Mouse (Mus musculus) midbrain, embryonic 14.5 days (tissue): Measurements from ENCODE around the gene Bach2. TPM values are rescaled to one million over a fixed set of nuclear protein-coding genes. Genes with fewer than 3 reads are reported as not detected.
A peak's percentile ranks its signal among the peaks of the same experiment; 100 is the strongest.

Experiments used
- ATAC-seq: fragments of 200-750 bp; cut with Nextera tagmentation; 2 replicates; pipeline ENCODE4 v1.8.0; 2017; ENCODE audit warnings: moderate number of reproducible peaks, moderate library complexity; ENCODE audit not compliant: low FRiP score, low TSS enrichment
- DNase-seq: peaks from one replicate; pipeline ENCODE4 v3.0.0-alpha.2; 2015
- H3K27ac ChIP-seq: fragments of 300-500 bp; sonication (generic); replicated peaks from 2 replicates; pipeline ENCODE4 v1.5.1; 2014; ENCODE audit warnings: mild to moderate bottlenecking, low read depth, low read length, moderate library complexity
- H3K27me3 ChIP-seq: fragments of 300-500 bp; sonication (generic); 2 replicates; pipeline ENCODE4 v1.6.1; 2014; ENCODE audit warnings: low read length, control low read depth, mixed read lengths; ENCODE audit not compliant: control insufficient read depth, insufficient read depth
- H3K36me3 ChIP-seq: fragments of 300-500 bp; sonication (generic); 2 replicates; pipeline ENCODE4 v1.6.1; 2014; ENCODE audit warnings: low read length, control low read depth; ENCODE audit not compliant: control insufficient read depth, insufficient read depth
- H3K4me1 ChIP-seq: fragments of 300-500 bp; sonication (generic); 2 replicates; pipeline ENCODE4 v1.6.1; 2014; ENCODE audit warnings: mild to moderate bottlenecking, antibody characterized with exemption, low read length, control low read depth; ENCODE audit not compliant: control insufficient read depth, insufficient read depth
- H3K4me2 ChIP-seq: fragments of 300-500 bp; sonication (generic); 2 replicates; pipeline ENCODE4 v1.6.1; 2014; ENCODE audit warnings: mild to moderate bottlenecking, low read length, moderate library complexity
- H3K4me3 ChIP-seq: fragments of 300-500 bp; sonication (generic); replicated peaks from 2 replicates; pipeline ENCODE4 v1.5.1; 2014; ENCODE audit warnings: low read depth, low read length
- H3K9ac ChIP-seq: fragments of 300-500 bp; sonication (generic); replicated peaks from 2 replicates; pipeline ENCODE4 v1.6.1; 2014; ENCODE audit warnings: mild to moderate bottlenecking, low read length, moderate library complexity
- H3K9me3 ChIP-seq: fragments of 300-500 bp; sonication (generic); 2 replicates; pipeline ENCODE4 v1.6.1; 2016; ENCODE audit warnings: low read length, control low read depth, mixed read lengths; ENCODE audit not compliant: control insufficient read depth
- WGBS: fragments of 180-500 bp; shearing (Covaris S2); extraction: QIAGEN DNeasy Blood & Tissue Kit; methylation state at CpG from one replicate; pipeline ENCODE4 v1.1.7; 2014; 5-methylcytosine and 5-hydroxymethylcytosine counted together
- polyA plus RNA-seq: library from polyadenylated mRNA; unstranded; fragments of >200 nt; fragmentation: Nextera tagmentation; extraction: Ambion mirVana; gene quantifications from 2 replicates; pipeline ENCODE4 v1.2.1, GENCODE M21; 2014

Gene Bach2
- polyA plus RNA-seq, 1 experiment from 2014 or later: 27.0 TPM

- no peaks in the 10 kb centered on the region for H3K9me3 ChIP-seq
- no peaks in the 10 kb centered on the region for H3K36me3 ChIP-seq
- no peaks in the 10 kb centered on the region for H3K27me3 ChIP-seq
- no peak for DNase-seq
- peak overlapping the region; percentile 30 for H3K4me2 ChIP-seq
- H3K4me3 ChIP-seq: no peak overlapping the region
- ATAC-seq: peak; percentile 7; the same call in 1 of the 2 replicates
- peak overlapping the region; percentile 24; the same call in 1 of the 2 replicates for H3K9ac ChIP-seq
- H3K4me1 ChIP-seq: peaks cover 52% of the 10 kb centered on the region
- peak overlapping the region; percentile 83 for H3K27ac ChIP-seq
- 45% methylated on average over 5 of the region's 5 CpGs for WGBS
Measured at GRCm38 (mm10) chr4:32302668-32303067, 64.1 kb downstream of the Bach2 start.

GRCm38 (mm10) chr4:32303076-32303475, 64.5 kb downstream of the Bach2 start:
- DNase-seq: peak; percentile 64
- Histone ChIP-seq H3K4me2 (peak overlapping the region; percentile 30), H3K4me1 (peaks cover 52% of the 10 kb centered on the region), H3K27ac (peak overlapping the region; percentile 83), H3K36me3 (no peaks in the 10 kb centered on the region), H3K9ac (peak overlapping the region; percentile 24; the same call in 1 of the 2 replicates), H3K9me3 (no peaks in the 10 kb centered on the region), H3K4me3 (no peak overlapping the region), H3K27me3 (no peaks in the 10 kb centered on the region)
- 4% methylated on average over 4 of the region's 4 CpGs for WGBS
- ATAC-seq: peak; percentile 38

- peaks cover 52% of the 10 kb centered on the region for H3K4me1 ChIP-seq
- H3K27ac ChIP-seq: peak overlapping the region; percentile 83
- ATAC-seq (peak; percentile 79), DNase-seq (peak; percentile 91)
- no peak overlapping the region; the same call in 1 of the 2 replicates for H3K9ac ChIP-seq
- H3K4me3 ChIP-seq: no peak overlapping the region
- WGBS: 2% methylated on average over 8 of the region's 8 CpGs
- no peaks in the 10 kb centered on the region for H3K36me3 ChIP-seq
- H3K9me3 ChIP-seq: no peaks in the 10 kb centered on the region
- no peaks in the 10 kb centered on the region for H3K27me3 ChIP-seq
- H3K4me2 ChIP-seq: peak overlapping the region; percentile 30
Measured at GRCm38 (mm10) chr4:32303674-32304073, 65.1 kb downstream of the Bach2 start.

- Histone ChIP-seq H3K4me3 (no peak overlapping the region), H3K9ac (no peak overlapping the region; the same call in 1 of the 2 replicates)
Measured at GRCm38 (mm10) chr4:32304221-32304703, 65.7 kb downstream of the Bach2 start.

GRCm38 (mm10) chr4:32305036-32305615, 66.5 kb downstream of the Bach2 start:
- peaks cover 52% of the 10 kb centered on the region for H3K4me1 ChIP-seq
- peak overlapping the region; percentile 36 for H3K4me2 ChIP-seq
- H3K27ac ChIP-seq: peak overlapping the region; percentile 83
- no peak for ATAC-seq
- DNase-seq: peak; percentile 59
- no peak overlapping the region for H3K4me3 ChIP-seq
- no peaks in the 10 kb centered on the region for H3K27me3 ChIP-seq
- no peaks in the 10 kb centered on the region for H3K36me3 ChIP-seq
- 32% methylated on average over 18 of the region's 18 CpGs for WGBS
- 0 out of 2 replicates have a peak overlapping the region, but pooled peaks have one; percentile 9 for H3K9ac ChIP-seq
- H3K9me3 ChIP-seq: no peaks in the 10 kb centered on the region

More at GRCm38 (mm10) chr4:32304221-32304703, 65.7 kb downstream of the Bach2 start:
- no peaks in the 10 kb centered on the region for H3K36me3 ChIP-seq
- ATAC-seq (peak; percentile 59; the same call in 1 of the 2 replicates), DNase-seq (peak; percentile 62)
- peak overlapping the region; percentile 83 for H3K27ac ChIP-seq
- no peaks in the 10 kb centered on the region for H3K27me3 ChIP-seq
- peak overlapping the region; percentile 36 for H3K4me2 ChIP-seq
- no peaks in the 10 kb centered on the region for H3K9me3 ChIP-seq
- H3K4me1 ChIP-seq: peaks cover 52% of the 10 kb centered on the region
- WGBS: 20% methylated on average over 6 of the region's 6 CpGs

- Histone ChIP-seq H3K4me2 (peak overlapping the region; percentile 36), H3K9ac (no peak overlapping the region)
- 65% methylated on average over 6 of the region's 6 CpGs for WGBS
Measured at GRCm38 (mm10) chr4:32305683-32306082, 67.1 kb downstream of the Bach2 start.

GRCm38 (mm10) chr4:32306169-32306792, 67.7 kb downstream of the Bach2 start:
- ATAC-seq: no peak
- Histone ChIP-seq H3K36me3 (no peaks in the 10 kb centered on the region), H3K4me1 (peaks cover 52% of the 10 kb centered on the region), H3K27me3 (no peaks in the 10 kb centered on the region), H3K4me3 (no peak overlapping the region), H3K27ac (0 out of 2 replicates have a peak overlapping the region, but pooled peaks have one; percentile 15), H3K4me2 (no peak overlapping the region), H3K9ac (no peak overlapping the region; the same call in 1 of the 2 replicates), H3K9me3 (no peaks in the 10 kb centered on the region)
- DNase-seq: no peak
- 46% methylated on average over 3 of the region's 3 CpGs for WGBS

More at GRCm38 (mm10) chr4:32305683-32306082, 67.1 kb downstream of the Bach2 start:
- no peak overlapping the region for H3K4me3 ChIP-seq
- H3K27ac ChIP-seq: peak overlapping the region; percentile 83; the same call in 1 of the 2 replicates
- no peaks in the 10 kb centered on the region for H3K36me3 ChIP-seq
- no peak for DNase-seq
- no peaks in the 10 kb centered on the region for H3K9me3 ChIP-seq
- no peak for ATAC-seq
- peaks cover 52% of the 10 kb centered on the region for H3K4me1 ChIP-seq
- H3K27me3 ChIP-seq: no peaks in the 10 kb centered on the region

GRCm38 (mm10) chr4:32307215-32307614, 68.6 kb downstream of the Bach2 start:
- WGBS: 92% methylated on average over 5 of the region's 5 CpGs
- no peak for DNase-seq
- H3K4me1 ChIP-seq: peaks cover 50% of the 10 kb centered on the region

More at GRCm38 (mm10) chr4:32307215-32307614, 68.6 kb downstream of the Bach2 start:
- Histone ChIP-seq H3K4me2 (no peak overlapping the region), H3K27me3 (no peaks in the 10 kb centered on the region), H3K9me3 (no peaks in the 10 kb centered on the region), H3K9ac (no peak overlapping the region), H3K27ac (no peak overlapping the region), H3K4me3 (no peak overlapping the region), H3K36me3 (no peaks in the 10 kb centered on the region)
- no peak for ATAC-seq
